Mouse (Mus musculus): ENCODE measurements around the gene Knl1. TPM values are rescaled to one million over a fixed set of nuclear protein-coding genes. Genes with fewer than 3 reads are reported as not detected.

The Knl1 gene
- polyA plus RNA-seq, 2 experiments from 2014 or later: 3.5 to 13.5 TPM

DNA sequence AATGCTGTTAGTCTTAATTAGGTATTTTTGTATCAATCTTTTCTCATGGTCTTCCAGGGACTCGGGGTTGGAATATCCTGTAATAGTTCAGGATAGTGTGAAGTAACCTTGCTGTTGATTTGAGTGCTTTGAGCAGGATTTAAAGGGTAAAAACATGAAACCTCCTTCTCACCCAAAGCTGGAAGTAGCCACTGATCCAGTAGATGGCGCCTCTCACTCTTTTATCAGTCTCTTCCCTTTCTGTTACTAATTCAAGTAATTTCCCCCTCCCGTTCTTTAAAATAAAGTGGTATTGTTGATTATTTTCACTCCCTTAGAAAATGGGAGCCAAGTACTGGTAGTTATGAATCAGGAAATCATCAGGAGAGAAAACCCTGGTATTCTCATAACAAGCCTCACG is 6.0 kb upstream of the Knl1 start:
- ATAC-seq: peak; percentile 45

DNA sequence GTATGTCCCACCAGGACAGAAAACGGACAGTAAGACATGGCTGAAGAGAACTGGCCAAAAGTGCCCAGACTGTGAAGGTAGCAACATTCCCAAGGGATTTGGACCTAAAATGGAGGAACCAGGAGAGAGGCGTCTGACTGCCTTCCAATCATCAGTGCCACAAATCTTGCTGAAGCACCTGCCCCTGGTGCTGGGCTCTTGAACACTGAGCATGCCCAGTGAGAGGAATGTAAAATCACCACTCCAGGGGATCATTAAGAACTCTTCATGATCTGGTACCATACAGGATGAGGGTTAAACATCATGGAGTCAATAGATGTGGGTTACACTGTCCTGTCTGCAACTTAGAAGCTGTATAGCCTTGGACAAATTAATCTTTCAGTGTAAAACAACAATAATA is 1.8 kb upstream of the Knl1 start:
- ATAC-seq: no peak

DNA sequence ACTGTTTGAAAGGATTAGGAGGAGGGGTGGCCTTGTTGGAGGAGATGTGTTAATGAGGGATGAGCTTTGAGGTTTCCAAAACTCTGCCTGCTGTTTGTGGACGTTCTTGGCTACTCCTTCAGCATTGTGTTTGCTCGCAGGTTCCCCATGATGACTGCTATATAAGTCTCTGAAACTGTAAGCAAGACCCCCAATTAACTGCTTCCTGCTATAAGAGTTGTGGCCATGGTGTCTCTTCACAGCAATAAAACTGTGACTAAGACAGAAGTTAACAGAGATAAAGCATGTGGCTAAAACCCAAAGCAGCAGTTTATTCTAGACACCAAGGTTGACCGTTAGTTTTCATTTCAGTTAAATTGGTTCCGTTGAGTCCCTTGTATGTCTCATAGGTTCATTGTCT is 930 bp downstream of the Knl1 start:
- ATAC-seq: no peak

DNA sequence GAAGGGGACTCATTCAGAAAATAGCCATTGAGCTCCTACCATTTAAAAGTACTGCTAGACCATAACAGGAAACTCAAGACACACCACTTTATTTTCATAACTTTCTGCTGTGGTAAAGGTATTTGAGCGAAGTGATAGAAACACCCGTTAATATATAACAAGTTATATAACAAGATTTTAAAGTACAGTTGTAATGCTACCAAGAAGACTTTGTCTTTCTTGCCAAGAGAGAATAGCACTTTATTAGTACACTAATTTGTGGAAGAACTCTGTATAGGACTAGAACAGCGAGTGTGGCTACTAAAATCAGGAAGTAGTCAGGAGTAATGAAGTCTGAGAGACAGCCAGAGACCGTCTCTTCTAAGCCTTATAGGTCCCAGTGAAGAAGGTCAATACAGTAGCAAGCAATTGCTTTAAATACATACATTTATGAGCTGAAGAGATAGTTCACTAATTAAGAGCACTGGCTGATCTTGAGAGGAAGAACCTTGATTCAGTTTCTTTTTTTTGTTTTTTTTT is 3.3 kb downstream of the Knl1 start:
- no peak for ATAC-seq

DNA sequence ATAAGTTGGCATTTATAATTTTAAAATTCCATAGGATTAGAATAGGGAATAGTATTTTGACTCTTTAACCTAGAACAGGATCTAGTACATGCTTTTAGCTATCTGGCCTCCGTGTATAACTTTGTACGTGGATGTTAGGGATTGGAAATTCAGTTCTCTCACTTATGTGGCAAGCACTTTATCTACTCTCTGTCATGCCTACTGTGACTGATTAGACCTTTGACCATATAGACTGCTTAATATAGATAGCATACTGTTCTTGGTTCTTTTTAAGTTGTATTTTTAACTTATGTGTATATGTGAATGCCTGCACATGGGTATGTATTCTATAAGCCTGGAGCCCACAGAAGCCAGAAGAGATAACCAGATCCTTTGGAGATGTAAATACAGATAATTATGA is 13.2 kb downstream of the Knl1 start:
- ATAC-seq: no peak

DNA sequence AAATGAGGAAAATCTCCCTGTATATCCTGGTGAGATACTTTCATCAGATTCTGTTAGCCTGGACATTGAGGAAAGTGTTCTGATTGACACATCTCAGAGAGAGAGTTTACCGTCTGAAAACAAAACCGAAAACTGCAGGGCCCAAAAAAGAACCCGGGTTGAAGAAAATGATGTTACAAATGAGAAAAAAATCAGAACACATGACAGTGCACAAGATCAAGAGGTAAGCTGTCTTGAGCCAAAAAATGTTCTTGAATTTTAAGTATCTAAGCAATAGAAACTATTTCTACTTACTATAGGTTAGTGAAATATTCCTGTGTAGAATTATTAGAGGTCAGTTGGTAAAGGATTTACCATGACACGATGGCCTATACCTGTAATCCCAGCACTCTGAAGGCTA is 25.5 kb downstream of the Knl1 start:
- no peak for ATAC-seq

DNA sequence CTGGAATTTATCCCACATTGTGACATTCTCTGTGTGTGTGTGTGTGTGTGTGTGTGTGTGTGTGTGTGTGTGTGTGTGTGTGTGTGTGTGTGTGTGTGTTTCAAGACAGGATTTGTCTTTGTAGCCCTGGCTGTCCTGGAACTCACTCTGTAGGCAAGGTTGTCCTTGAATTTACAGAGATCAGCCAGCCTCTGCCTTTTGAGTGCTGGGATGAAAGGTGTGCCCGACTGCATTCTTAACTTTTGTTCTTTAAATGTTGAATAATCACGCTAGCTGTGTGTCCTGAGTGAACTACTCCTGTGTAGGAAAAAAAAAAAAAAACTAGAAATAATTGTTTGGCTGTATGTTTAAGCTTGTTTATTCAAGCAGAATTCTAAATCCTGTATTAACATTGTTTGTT is 39.2 kb downstream of the Knl1 start:
- no peak for ATAC-seq

DNA sequence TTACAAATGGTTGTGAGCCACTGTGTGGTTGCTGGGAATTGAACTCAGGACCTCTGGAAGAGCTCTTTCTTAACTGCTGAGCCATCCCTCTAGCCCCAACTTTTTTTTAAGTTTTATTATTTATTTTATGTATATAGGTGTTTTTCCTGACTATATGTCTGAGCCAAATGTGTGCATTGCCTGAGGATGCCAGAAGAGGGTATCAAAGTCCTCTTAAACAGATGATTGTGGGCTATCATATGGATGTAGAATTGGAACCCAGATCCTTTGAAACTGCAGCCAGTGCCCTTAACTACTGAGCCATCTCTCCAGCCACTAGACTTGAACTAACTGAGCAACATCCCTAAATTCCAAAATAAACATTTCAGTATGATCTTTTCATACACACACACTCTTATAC is 54.6 kb downstream of the Knl1 start:
- ATAC-seq: no peak

DNA sequence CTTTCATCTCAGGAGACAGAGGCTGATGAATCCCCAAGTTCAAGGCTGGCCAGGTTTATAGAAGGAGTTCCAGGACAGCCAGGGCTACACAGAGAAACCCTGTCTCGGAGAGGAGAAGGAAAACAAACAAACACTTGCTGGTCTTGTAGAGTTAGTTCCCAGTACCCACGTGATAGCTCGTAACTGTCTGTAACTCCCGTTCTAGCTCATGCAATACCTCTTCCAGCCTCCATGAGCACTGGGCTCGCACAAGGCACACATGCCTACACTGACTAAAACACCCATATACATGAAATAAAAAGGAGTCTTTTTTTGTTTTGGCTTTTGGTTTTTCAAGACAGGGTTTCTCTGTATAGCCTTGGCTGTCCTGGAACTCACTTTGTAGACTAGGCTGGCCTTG is 59.7 kb downstream of the Knl1 start:
- ATAC-seq: no peak

DNA sequence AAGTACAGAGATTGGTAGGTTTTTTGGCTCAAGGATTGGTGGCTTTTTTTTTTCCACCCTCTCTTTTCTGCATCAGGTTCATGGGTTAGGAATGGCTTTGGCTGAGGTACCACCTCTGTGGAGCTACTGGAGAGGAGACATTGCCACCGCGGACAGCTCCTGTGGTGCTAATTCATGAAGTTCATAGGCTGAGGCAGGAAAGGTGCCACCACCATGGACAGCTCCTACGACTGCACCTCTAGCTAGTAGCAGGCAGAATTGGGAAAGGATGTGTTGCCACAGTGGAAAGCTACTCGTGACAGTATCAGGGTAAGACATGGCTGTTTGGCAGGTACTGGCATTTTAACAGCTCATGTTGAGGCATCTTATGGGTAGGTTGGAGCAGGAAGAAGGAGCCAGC is 61.6 kb downstream of the Knl1 start:
- no peak for ATAC-seq

DNA sequence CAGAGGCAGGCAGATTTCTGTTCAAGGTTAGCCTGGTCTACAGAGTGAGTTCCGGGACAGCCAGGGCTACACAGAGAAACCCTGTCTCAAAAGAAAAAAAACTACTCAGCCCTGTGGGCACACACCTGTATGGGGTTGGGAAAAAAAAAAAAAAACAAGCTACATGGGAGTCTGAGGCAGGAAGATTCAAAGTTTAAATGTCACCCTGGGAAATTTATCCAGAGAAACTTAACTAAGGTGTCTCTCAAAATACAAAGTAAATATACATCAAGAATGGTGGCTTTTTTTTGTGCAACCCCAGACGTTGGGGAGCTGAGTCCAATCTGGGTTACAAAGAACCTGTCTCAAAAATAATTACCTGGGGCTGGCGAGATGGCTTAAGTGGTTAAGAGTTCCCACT is 64.1 kb downstream of the Knl1 start:
- no peak for ATAC-seq

DNA sequence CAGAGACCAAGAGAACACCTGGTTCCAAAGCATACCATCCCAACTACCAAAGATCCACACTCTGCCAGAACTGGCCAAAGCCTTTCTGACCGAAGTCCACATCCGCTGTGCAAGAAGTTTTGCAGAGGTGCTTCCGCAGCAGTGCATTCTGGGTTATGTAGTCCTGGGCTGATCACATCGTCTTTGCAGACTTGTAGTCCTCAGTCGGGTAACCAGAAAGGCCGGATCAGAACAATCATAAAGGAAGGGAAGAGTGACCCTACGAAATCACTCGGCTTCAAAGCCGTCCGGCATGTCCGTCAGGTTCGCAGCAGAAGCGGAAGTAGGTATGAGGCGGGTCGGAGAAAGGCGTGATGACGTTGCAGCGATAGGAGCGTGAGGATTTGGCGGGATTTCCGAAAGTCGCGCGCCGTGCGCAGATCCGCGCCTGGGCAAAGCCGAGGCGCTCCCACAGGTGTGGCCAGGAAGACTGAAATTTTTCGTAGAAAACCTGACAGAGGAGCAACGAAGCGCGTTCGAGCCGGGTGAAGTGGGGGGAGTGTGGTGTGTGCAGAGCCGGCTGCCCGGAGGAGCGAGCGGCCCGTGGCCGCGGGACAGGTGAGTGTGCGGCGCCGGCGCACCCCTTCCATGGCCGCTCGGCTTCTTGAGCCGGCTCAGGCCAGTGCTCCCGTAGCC is 65.7 kb downstream of the Knl1 start, which contains the start of gene Rad51:
Gene Rad51 (plus strand): TSS at position 356 of the 675 bp plus-strand sequence.
- peak; percentile 96 for ATAC-seq

DNA sequence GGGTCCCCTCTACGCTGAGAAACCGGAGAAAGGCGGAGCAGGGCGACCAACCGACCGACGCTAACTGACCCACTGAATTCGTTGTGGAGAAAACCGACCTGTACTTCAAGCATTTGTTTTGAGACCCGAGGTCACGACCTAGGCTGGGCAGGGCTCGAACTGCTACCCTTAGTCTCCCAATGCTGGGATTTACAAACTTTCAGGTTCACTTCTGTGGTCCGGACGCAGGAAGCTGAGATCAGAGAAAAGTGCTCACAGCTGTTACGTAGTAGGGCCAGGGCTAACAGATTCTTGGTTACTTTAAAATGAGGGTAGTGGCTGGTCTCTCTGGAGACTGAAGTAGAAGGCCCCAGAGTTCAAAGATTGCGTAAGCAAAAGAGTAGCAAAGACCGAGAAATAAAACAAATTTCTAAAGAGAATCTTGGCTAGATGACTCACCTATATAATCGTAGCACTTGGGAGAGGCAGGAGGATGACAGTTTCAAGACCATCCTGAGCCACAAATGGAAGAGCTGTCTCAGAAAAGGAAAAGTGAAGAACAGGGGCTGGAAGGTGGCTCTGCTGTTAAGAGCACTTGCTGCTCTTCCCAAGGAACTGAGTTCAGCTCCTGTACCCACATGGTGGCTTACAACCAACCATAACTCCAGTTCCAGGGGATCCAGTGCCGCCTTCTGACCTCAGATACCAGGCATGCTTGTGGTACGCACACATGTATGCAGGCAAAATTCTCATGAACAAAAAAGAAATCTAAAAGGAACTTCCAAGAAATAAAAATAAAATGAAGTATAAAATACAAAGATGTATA is 66.4 kb downstream of the Knl1 start:
- peak; percentile 32 for ATAC-seq

DNA sequence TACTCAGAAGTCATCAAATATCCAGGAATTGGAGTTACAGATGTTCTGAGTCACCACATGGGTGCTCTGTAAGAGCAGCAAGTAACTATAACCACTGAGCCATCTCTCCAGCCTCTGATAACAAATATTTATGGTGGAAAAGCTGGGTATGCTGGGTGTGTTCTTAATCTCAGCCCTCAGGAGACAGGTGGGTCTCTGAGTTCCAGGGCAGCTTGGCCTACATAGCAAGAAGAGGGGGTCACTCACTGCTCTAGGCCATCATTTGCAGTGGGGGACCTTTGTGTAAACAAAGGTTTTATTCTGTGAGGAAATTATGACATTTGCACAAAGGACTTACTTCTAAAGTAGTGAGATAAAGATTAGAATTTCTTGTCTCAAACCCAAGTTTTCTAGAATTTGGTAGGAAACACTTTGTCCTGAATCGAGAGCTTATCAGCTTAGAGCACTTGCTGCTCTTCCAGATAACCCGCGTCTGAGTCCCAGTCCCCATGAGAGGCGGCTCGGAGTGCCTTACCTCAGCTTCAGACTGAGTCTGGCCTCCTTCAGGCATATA is 89.5 kb downstream of the Knl1 start:
- no peak for ATAC-seq

DNA sequence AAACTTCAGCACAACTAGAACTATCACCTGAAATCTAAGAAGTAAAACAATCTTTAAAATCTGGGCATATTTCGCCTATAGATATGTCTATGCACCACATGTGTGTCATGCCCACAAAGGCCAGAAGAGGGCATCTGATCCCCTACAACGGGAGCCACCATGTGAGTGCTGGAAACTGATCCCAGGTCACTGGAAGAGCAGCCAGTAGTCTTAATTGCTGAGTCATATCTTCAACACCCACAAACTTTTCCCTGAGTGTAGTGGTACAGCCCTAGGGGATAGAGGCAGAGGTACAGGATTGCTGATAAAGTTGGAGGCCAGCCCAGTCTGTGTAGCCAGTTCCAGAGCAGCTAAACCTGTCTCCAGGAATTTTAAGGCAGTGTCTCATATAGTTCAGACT is 98.3 kb downstream of the Knl1 start:
- ATAC-seq: no peak

DNA sequence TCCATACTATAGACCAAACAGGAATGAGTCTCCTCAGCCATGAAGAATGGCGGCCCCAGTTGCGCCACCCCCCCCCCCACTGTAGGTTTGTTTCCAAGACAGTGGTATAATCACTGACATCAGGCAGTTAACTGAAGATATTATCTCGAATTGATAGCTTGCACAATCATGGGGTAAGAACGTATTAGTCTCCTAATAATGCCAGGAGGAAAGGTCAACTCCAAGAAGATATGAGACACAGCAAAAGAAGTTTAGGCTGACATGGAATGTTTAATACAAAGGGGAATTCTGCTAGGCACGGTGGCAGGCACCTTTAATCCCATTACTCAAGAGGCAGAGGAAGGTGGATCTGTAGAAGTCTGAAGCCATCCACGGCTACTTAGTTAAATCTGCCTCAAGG is 99.5 kb downstream of the Knl1 start:
- no peak for ATAC-seq

DNA sequence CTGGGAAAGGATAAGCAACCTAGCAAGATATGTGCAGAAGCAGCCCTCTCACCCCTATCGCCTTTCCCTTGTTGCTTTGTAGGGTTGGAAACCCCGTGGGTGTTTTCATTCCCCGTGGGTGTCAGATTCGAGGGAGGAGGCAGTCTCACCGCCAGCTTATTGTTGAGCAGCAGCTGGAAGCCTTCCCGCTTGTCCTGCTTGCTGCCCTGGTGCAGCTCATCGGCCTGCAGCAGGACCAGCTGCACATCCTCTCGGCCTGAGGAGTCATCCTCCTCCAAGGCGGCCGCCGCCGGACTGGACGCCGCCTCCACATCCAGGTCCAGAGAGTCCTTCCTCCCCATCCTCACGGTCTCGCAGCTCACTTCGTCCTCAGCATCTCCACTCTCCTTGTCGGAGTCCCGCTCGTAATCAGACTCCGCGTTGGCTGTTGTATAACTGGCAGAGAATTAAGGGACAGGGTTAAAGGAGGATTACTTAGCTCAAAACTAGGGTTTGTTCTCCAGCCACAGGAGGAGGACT is 100.3 kb downstream of the Knl1 start:
- ATAC-seq: no peak

DNA sequence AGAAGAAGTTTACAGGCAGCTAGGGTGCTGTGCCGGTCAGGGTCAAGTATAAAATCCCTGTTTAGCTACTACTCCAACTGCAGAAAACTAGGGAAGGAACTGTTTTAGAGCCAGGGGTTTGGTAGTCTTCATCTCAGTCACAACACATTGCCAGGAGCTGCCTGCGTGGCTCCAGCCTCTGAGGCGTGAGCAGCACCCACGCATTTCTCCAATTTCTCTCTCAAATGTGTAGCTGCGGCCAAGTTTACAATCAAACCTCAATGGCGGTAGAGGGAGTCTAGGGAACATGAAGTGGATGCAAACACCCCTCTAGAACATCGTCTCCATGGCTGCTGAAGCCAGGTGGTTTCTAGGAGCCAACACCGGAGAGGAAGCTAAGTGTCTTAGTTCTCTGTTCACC is 100.9 kb downstream of the Knl1 start:
- no peak for ATAC-seq

DNA sequence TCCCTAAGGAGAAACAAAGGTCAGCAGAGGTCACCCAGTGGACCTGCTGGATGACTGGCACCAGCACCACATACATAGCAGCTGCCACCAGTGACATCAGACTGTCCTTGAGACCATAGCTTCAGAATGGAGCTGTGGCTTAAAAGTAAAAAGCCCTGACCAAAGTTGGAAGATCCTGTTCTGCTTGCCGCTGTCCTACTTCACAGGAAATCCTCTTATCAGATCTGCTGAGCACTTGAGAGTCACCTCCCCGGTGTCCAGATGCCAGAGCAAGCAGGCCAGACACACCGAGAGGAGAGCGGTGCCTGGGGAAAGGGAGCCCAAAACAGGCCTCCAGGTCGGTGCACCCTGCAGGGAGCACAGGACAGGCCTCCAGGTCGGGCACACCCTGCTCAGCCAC is 105.3 kb downstream of the Knl1 start:
- no peak for ATAC-seq

DNA sequence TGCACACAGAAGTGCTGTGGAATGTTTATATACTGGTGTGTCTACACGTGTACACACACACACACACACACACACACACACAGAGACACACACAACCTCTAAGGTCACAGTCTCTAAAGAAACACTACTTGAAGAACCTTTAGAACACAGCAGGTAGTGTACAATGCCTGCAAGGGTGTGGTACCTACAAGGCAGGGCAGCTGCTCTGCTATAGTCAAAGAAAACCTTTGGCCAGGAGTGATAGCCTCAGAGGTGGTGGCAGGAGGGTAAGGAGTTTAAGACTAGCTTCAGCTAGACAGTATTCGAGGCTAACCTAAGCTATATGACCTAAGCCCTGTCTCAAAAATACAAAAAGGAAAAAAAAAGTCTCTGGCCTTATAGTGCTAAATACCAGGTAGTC is 107.8 kb downstream of the Knl1 start:
- ATAC-seq: no peak

Measured in CD4-positive, CD25-positive, alpha-beta regulatory T cell, adult 4 months (primary cell).